Mouse (Mus musculus) mesoderm, embryonic 11.5 days (tissue): ENCODE measurements around the gene Gm8797.
"Not testable (repeated sequence)": the region's sequence is repeated elsewhere in the genome, so short reads cannot be mapped to it uniquely, and the experiment has no call there.

Source experiments
- DNase-seq: peaks from one replicate; pipeline ENCODE4 v3.0.0-alpha.2; 2012; ENCODE audit warnings: low read depth, low spot score

The Gm8797 gene

GRCm38 (mm10) chr3:5750506-5750905 is at the start of gene Gm8797:
TSS of gene Gm8797 (plus strand) at chr3:5750806.
- not testable (repeated sequence) for DNase-seq

GRCm38 (mm10) chr3:5714481-5714880 is 36.1 kb upstream of the Gm8797 start:
- no peak for DNase-seq

- DNase-seq: no peak
These were observed 17.7 kb upstream of the Gm8797 start for GRCm38 (mm10) chr3:5732931-5733330.

- DNase-seq: peak; percentile 71
These were observed 4.3 kb downstream of the Gm8797 start for GRCm38 (mm10) chr3:5754763-5755478.

- DNase-seq: no peak
These were observed 15.7 kb downstream of the Gm8797 start for GRCm38 (mm10) chr3:5766256-5766655.

- no peak for DNase-seq
These were observed 26.3 kb downstream of the Gm8797 start for GRCm38 (mm10) chr3:5776894-5777293.
